Mouse (Mus musculus) neural tube, embryonic 14.5 days (tissue): ENCODE results near the gene Ndufa9. TPM values are rescaled to one million over a fixed set of nuclear protein-coding genes. Genes with fewer than 3 reads are reported as not detected.

Experiments
- ATAC-seq: fragments of 200-750 bp; cut with Nextera tagmentation; 2 replicates; pipeline ENCODE4 v1.8.0; 2017; ENCODE audit warnings: low read depth, mild to moderate bottlenecking, moderate TSS enrichment, moderate library complexity
- H3K27ac ChIP-seq: fragments of 300-500 bp; sonication (generic); 2 replicates; pipeline ENCODE4 v1.5.1; 2014; ENCODE audit warnings: low read depth, mild to moderate bottlenecking, control low read depth, low read length, moderate library complexity, mixed read lengths
- H3K27me3 ChIP-seq: fragments of 300-500 bp; sonication (generic); 2 replicates; pipeline ENCODE4 v1.6.1; 2014; ENCODE audit warnings: low read length; ENCODE audit not compliant: control insufficient read depth, insufficient read depth
- H3K36me3 ChIP-seq: fragments of 300-500 bp; sonication (generic); 2 replicates; pipeline ENCODE4 v1.6.1; 2014; ENCODE audit warnings: low read length, mixed read lengths; ENCODE audit not compliant: control insufficient read depth, insufficient read depth
- H3K4me1 ChIP-seq: fragments of 300-500 bp; sonication (generic); 2 replicates; pipeline ENCODE4 v1.6.1; 2014; ENCODE audit warnings: low read length; ENCODE audit not compliant: control insufficient read depth, insufficient read depth
- H3K4me2 ChIP-seq: fragments of 300-500 bp; sonication (generic); 2 replicates; pipeline ENCODE4 v1.6.1; 2014; ENCODE audit warnings: mild to moderate bottlenecking, low read depth, low read length, control low read depth
- H3K4me3 ChIP-seq: fragments of 300-500 bp; sonication (generic); 2 replicates; pipeline ENCODE4 v1.5.1; 2014; ENCODE audit warnings: low read depth, low read length, control low read depth, mixed read lengths
- H3K9ac ChIP-seq: fragments of 300-500 bp; sonication (generic); replicated peaks from 2 replicates; pipeline ENCODE4 v1.6.1; 2014; ENCODE audit warnings: low read depth, mild to moderate bottlenecking, control low read depth, low read length, mixed read lengths
- H3K9me3 ChIP-seq: fragments of 300-500 bp; sonication (generic); 2 replicates; pipeline ENCODE4 v1.6.1; 2016; ENCODE audit warnings: low read length; ENCODE audit not compliant: control insufficient read depth
- WGBS: fragments of 180-500 bp; shearing (Covaris S2); extraction: QIAGEN DNeasy Blood & Tissue Kit; methylation state at CpG from one replicate; pipeline ENCODE4 v1.1.7; 2014; 5-methylcytosine and 5-hydroxymethylcytosine counted together
- polyA plus RNA-seq: library from polyadenylated mRNA; unstranded; fragments of >200 nt; fragmentation: Nextera tagmentation; extraction: Ambion mirVana; gene quantifications from 2 replicates; pipeline ENCODE4 v1.2.1, GENCODE M21; 2014

Ndufa9 gene
- polyA plus RNA-seq, 1 experiment from 2014 or later = 193 TPM

DNA sequence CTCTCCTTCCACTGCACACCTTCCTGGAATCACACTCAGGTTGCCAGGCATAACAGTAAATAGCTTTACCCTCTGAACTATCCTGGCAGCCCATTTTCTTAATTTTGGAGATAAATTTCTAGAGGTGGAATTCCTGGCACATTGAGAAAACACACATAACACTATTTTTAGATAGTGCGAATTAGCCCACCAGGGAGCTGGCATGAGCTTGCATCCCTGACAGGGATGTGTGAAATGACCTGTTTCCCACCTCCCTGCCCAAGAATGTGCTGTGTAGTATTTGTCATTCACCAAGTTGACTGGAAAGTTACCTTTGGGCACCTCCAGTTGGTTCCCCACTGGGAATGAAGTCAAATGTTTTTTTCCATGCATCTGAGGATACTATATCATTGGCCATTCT lies 65.9 kb downstream of the Ndufa9 start:
- 92% methylated on average over 1 of the region's 1 CpGs for WGBS
- no peak overlapping the region for H3K27ac ChIP-seq
- no peak overlapping the region for H3K4me2 ChIP-seq
- H3K9ac ChIP-seq = no peak overlapping the region
- no peak for ATAC-seq
- H3K9me3 ChIP-seq = no peaks in the 10 kb centered on the region
- no peak overlapping the region for H3K4me3 ChIP-seq
- H3K27me3 ChIP-seq = no peaks in the 10 kb centered on the region
- no peaks in the 10 kb centered on the region for H3K36me3 ChIP-seq
- H3K4me1 ChIP-seq = no peaks in the 10 kb centered on the region

DNA sequence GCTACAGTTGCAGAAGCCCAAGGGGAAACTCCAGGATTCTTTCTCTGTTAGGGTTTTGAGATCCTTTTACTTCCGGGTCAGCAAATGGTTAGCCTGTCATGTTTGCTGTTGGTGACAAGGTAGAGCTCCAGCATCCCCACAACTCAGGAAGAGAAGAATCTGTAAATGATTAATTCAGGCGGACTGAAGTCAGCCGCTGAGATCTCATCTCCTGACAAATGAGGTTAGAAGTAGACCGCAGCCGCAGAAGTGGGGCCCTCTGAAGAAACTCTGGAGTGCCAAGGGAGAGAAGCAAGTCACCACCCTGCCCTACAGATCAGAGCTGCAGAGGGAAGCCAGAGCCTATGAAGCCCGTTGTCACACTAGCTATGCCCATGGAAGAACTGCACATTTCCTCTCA lies 71.0 kb downstream of the Ndufa9 start:
- no peak overlapping the region for H3K9ac ChIP-seq
- 83% methylated on average over 6 of the region's 6 CpGs for WGBS
- no peaks in the 10 kb centered on the region for H3K36me3 ChIP-seq

DNA sequence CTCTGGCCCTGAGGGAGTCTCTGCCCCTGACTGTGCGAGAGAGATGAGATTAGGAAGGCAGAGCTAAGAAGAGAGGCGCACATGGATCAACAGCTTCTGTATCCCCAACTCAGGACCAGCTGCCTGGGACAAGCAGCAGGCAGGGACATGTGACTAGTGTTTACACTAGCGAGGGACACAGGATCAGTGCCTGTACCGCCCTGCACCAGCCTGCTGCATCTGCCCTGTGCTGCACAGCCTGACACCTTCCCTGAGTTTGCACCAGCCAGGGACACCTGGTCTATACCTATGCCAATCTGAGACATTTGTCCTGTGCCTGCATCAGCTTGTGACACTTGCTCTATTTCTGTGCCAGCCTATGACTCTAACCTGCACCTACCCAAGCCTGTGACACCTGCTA lies 75.1 kb downstream of the Ndufa9 start:
- Histone ChIP-seq H3K4me3 (no peak overlapping the region), H3K4me1 (peaks cover 6% of the 10 kb centered on the region; the same call in 1 of the 2 replicates), H3K27ac (no peak overlapping the region), H3K9me3 (no peaks in the 10 kb centered on the region), H3K4me2 (no peak overlapping the region), H3K36me3 (no peaks in the 10 kb centered on the region), H3K27me3 (no peaks in the 10 kb centered on the region), H3K9ac (no peak overlapping the region)
- peak; percentile 22; the same call in 1 of the 2 replicates for ATAC-seq
- WGBS = 70% methylated on average over 4 of the region's 4 CpGs

More for the DNA sequence above, 71.0 kb downstream of the Ndufa9 start:
- H3K4me3 ChIP-seq = no peak overlapping the region
- H3K27me3 ChIP-seq = no peaks in the 10 kb centered on the region
- no peak overlapping the region for H3K27ac ChIP-seq
- H3K4me2 ChIP-seq = no peak overlapping the region
- ATAC-seq = no peak
- no peaks in the 10 kb centered on the region for H3K4me1 ChIP-seq
- H3K9me3 ChIP-seq = no peaks in the 10 kb centered on the region

DNA sequence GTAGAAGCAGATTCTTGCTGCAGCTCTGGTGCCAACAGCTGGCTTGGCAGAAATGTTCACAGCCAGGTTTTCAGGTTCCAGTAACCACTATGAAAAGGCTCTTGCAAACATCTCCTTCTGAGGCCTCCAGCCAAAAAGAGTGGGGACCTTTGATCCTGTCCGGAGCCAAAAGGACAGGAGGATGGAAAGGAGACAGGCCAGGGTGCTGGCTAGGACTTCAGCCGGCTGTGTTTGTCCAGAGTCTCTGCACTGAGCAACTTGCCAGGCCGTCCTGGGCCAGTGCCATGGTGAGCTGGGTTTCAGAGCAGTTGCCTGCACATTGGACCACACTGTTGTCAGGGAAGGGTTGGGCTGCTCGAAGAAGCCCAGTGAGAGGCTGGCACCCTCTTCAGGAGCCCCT lies 76.6 kb downstream of the Ndufa9 start:
- no peaks in the 10 kb centered on the region for H3K27me3 ChIP-seq
- no peak overlapping the region for H3K4me2 ChIP-seq
- peaks cover 19% of the 10 kb centered on the region for H3K4me1 ChIP-seq
- H3K9ac ChIP-seq = no peak overlapping the region
- no peaks in the 10 kb centered on the region for H3K9me3 ChIP-seq
- H3K27ac ChIP-seq = no peak overlapping the region
- 82% methylated on average over 4 of the region's 4 CpGs for WGBS
- H3K4me3 ChIP-seq = no peak overlapping the region
- ATAC-seq = no peak
- no peaks in the 10 kb centered on the region for H3K36me3 ChIP-seq

Other genes starting within 250 kb of the Ndufa9 start
- gene Kcna1, start 202.8 kb downstream of the Ndufa9 start, polyA plus RNA-seq = 3.1 and 3.4 TPM in 2 replicates
- gene Kcna6, start 108.5 kb downstream of the Ndufa9 start, polyA plus RNA-seq = 18.4 and 28.6 TPM in 2 replicates
- gene Akap3, start 4.0 kb upstream of the Ndufa9 start, polyA plus RNA-seq = 0.14 and 0.27 TPM in 2 replicates
- 0.32 TPM in 1 of 2 replicates, not detected in the other for gene Dyrk4, start 72.7 kb upstream of the Ndufa9 start, polyA plus RNA-seq
- 10.2 and 12.6 TPM in 2 replicates for gene Rad51ap1, start 90.5 kb upstream of the Ndufa9 start, polyA plus RNA-seq
- 35.2 and 37.3 TPM in 2 replicates for gene D6Wsu163e, start 90.8 kb upstream of the Ndufa9 start, polyA plus RNA-seq
- gene Fgf6, start 166.4 kb upstream of the Ndufa9 start, polyA plus RNA-seq = not detected in 2 replicates
- gene Fgf23, start 223.8 kb upstream of the Ndufa9 start, polyA plus RNA-seq = 0.11 TPM in 1 of 2 replicates, not detected in the other